Mouse (Mus musculus) hematopoietic multipotent progenitor cell, adult 10-12 weeks (in vitro differentiated cells): ENCODE measurements around the gene Gm5624. TPM values are rescaled to one million over a fixed set of nuclear protein-coding genes. Genes with fewer than 3 reads are reported as not detected.

Experiments used
- polyA plus RNA-seq: library from polyadenylated mRNA; stranded (reverse); fragments of >175 nt; gene quantifications from 2 replicates; pipeline ENCODE4 v1.2.3, GENCODE M21; 2012; ENCODE audit warnings: low replicate concordance

Gm5624 gene
- not detected in 2 replicates for polyA plus RNA-seq

GRCm38 (mm10) chr14:44627737-44628136 lies at the start of gene Gm5624:
Gm5624 (minus strand) TSS chr14:44627938.

DNA sequence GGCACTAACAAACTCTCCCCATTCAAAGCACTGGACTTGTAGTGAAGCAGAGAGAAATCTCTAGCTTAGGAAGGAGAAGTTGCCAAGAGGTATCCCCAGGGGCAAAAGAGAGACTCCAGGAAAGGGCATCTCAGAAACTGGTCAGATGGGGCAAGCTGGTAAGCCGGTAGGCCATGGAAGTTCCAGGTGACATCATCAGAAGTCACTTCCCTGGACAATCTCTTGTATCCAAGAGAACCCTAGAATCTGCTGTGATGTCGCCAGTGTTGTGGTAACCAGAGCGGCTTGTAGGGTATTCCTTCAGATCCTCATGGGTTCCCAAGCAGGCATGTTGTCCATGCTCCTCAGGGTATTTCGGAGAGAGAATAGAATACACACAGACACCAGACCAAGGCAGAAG lies 44.9 kb downstream of the Gm5624 start, which contains the start of gene Gm8247:
TSS of gene Gm8247 (plus strand) at position 301 of the 400 bp plus-strand sequence.

GRCm38 (mm10) chr14:44517976-44518375 lies 109.8 kb downstream of the Gm5624 start, which contains the start of gene Gm17093:
Gm17093 (plus strand) TSS chr14:44518276.

Other genes with a start within 250 kb of the Gm5624 start
- gene Gm3371, start 217.2 kb downstream of the Gm5624 start, polyA plus RNA-seq, result not detected in 2 replicates
- gene Gm8232, start 194.3 kb downstream of the Gm5624 start, polyA plus RNA-seq, result not detected in 2 replicates
- gene BC061237, start 135.5 kb downstream of the Gm5624 start, polyA plus RNA-seq, result not detected in 2 replicates
- not detected in 2 replicates for gene Gm17093, start 109.7 kb downstream of the Gm5624 start, polyA plus RNA-seq
- not detected in 2 replicates for gene Gm8247, start 44.8 kb downstream of the Gm5624 start, polyA plus RNA-seq
- not detected in 2 replicates for gene Gm8257, start 78.5 kb upstream of the Gm5624 start, polyA plus RNA-seq
- not detected in 2 replicates for gene Gm8267, start 122.4 kb upstream of the Gm5624 start, polyA plus RNA-seq
- not detected in 2 replicates for gene Ptgdr, start 231.4 kb upstream of the Gm5624 start, polyA plus RNA-seq